Mouse (Mus musculus) myocyte (in vitro differentiated cells): ENCODE data around the gene Plxnd1. TPM values are rescaled to one million over a fixed set of nuclear protein-coding genes. Genes with fewer than 3 reads are reported as not detected.

ENCODE experiments used
- H3K27me3 ChIP-seq: one replicate; pipeline ENCODE4 v1.6.1; 2011; ENCODE audit not compliant: control insufficient read depth, insufficient read depth, insufficient read length
- H3K36me3 ChIP-seq: one replicate; pipeline ENCODE4 v1.6.1; 2011; ENCODE audit not compliant: control insufficient read depth, insufficient read depth
- H3K4me2 ChIP-seq: one replicate; pipeline ENCODE4 v1.6.1; 2011; ENCODE audit warnings: low read depth, control low read depth
- H3K4me3 ChIP-seq: one replicate; pipeline ENCODE4 v1.5.1; 2011; ENCODE audit warnings: mild to moderate bottlenecking, control low read depth, moderate library complexity
- H3K79me2 ChIP-seq: one replicate; pipeline ENCODE4 v1.6.1; 2011; ENCODE audit not compliant: control insufficient read depth, insufficient read depth
- H3ac ChIP-seq: one replicate; pipeline ENCODE4 v1.6.1; 2011; ENCODE audit not compliant: control insufficient read depth, insufficient read length
- CEBPB ChIP-seq: IDR thresholded peaks from 2 replicates; pipeline ENCODE4 v1.6.1; 2011; ENCODE audit warnings: mild to moderate bottlenecking, moderate library complexity; ENCODE audit not compliant: poor library complexity, insufficient read depth, severe bottlenecking
- E2F4 ChIP-seq: IDR thresholded peaks from one replicate; pipeline ENCODE4 v1.6.1; 2011; ENCODE audit warnings: mild to moderate bottlenecking, control low read depth, moderate library complexity; ENCODE audit not compliant: insufficient read depth
- MAX ChIP-seq: IDR thresholded peaks from one replicate; pipeline ENCODE4 v1.6.1; 2011; ENCODE audit warnings: low read depth, mild to moderate bottlenecking, control low read depth
- MYOD1 ChIP-seq, 3 experiments: IDR thresholded peaks; one replicate each; pipeline ENCODE4 v1.6.1; 2011; ENCODE audit warnings: control low read depth in 2 of 3, low read depth in 2 of 3, mild to moderate bottlenecking in 2 of 3, moderate library complexity in 1 of 3; ENCODE audit not compliant: insufficient read length in 2 of 3, control insufficient read depth in 1 of 3
- MYOG ChIP-seq, 3 experiments: IDR thresholded peaks; one replicate each; pipeline ENCODE4 v1.6.1; 2011; ENCODE audit warnings: control low read depth in 2 of 3, low read depth in 2 of 3, mild to moderate bottlenecking in 2 of 3; ENCODE audit not compliant: insufficient read length in 2 of 3, control insufficient read depth in 1 of 3, insufficient read depth in 1 of 3
- POLR2A ChIP-seq: IDR thresholded peaks from one replicate; pipeline ENCODE4 v1.6.1; 2011; ENCODE audit warnings: low read depth, mild to moderate bottlenecking, control low read depth, moderate library complexity; ENCODE audit not compliant: insufficient read length
- POLR2AphosphoS2 ChIP-seq: IDR thresholded peaks from one replicate; pipeline ENCODE4 v1.6.1; 2011; ENCODE audit warnings: low read depth, control low read depth; ENCODE audit not compliant: insufficient read length
- REST ChIP-seq: IDR thresholded peaks from one replicate; pipeline ENCODE4 v1.6.1; 2011; ENCODE audit warnings: mild to moderate bottlenecking, control low read depth, moderate library complexity; ENCODE audit not compliant: insufficient read depth, insufficient read length
- SRF ChIP-seq: IDR thresholded peaks from one replicate; pipeline ENCODE4 v1.6.1; 2011; ENCODE audit warnings: low read depth; ENCODE audit not compliant: control insufficient read depth, insufficient read length
- TCF12 ChIP-seq: IDR thresholded peaks from one replicate; pipeline ENCODE4 v1.6.1; 2011; ENCODE audit warnings: mild to moderate bottlenecking, control low read depth; ENCODE audit not compliant: poor library complexity, insufficient read depth, severe bottlenecking
- TCF3 ChIP-seq: IDR thresholded peaks from one replicate; pipeline ENCODE4 v1.6.1; 2011; ENCODE audit warnings: low read depth, control low read depth; ENCODE audit not compliant: insufficient read length
- USF1 ChIP-seq: IDR thresholded peaks from one replicate; pipeline ENCODE4 v1.6.1; 2011; ENCODE audit warnings: low read depth, mild to moderate bottlenecking, control low read depth, moderate library complexity
- polyA plus RNA-seq: library from polyadenylated mRNA; unstranded; fragments of >200 nt; fragmentation: generic; extraction: Trizol; gene quantifications from one replicate; pipeline ENCODE4 v1.2.1, GENCODE M21; 2012; ENCODE audit warnings: missing spikeins

Gene Plxnd1
- polyA plus RNA-seq, 1 experiment = 39.4 TPM

DNA sequence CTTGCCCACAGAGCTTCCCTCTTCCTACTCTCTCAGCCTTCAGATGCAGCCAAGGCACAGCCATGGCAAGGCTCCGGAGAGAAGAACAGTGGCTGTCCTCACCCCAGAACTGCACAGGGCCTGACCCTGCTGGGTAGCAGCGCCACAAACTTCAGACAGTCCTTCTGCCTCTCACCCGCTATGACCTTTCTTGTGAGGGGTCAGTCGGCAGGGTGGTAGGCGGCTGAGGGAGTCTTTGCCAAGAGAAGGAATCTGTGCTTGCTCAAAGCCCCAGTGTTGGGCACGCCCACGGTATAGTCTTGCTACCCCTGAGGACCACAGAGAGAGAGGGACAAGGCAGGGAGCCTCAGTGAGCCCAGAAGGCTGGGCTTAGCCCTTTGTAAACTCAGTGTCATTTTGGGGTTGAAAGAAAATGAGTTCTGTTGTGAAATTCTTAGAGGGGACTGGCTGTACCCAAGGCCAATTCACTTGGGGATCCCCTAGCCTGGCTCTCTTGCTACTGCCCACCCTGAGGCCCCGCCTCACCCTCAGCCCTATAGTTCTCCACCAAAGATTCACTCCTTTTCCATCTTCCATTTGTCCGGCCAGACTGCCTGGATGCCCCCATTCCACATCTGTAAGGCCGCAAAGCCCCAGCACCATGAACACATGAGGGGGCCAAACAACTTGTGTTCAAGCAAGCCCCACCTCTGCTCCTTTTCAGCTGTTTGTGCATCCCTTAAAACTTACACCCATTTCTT lies 2.8 kb downstream of the Plxnd1 start:
- Histone ChIP-seq H3K4me3 (peak overlapping the region; percentile 50), H3K79me2 (peaks cover 49% of the 10 kb centered on the region), H3ac (peak overlapping the region; percentile 15), H3K27me3 (no peaks in the 10 kb centered on the region), H3K36me3 (no peaks in the 10 kb centered on the region), H3K4me2 (peak overlapping the region; percentile 87)
- TF ChIP-seq SRF = no peak
- TF ChIP-seq TCF12 = no peak
- TF ChIP-seq REST = no peak
- no peak for TF ChIP-seq E2F4
- no peak for TF ChIP-seq USF1
- TF ChIP-seq MYOG (IDR thresholded peaks at IDR 0.05; ENCODE audit: control insufficient read depth in 1 of 3, insufficient read depth in 1 of 3, insufficient read length in 2 of 3, low read depth in 2 of 3) = no peak
- TF ChIP-seq POLR2AphosphoS2 = no peak
- TF ChIP-seq POLR2A = no peak
- no peak for TF ChIP-seq CEBPB
- no peak for TF ChIP-seq MYOD1 (IDR thresholded peaks at IDR 0.05; ENCODE audit: control insufficient read depth in 1 of 3, insufficient read length in 2 of 3, low read depth in 2 of 3)
- TF ChIP-seq TCF3 = no peak
- TF ChIP-seq MAX = no peak

DNA sequence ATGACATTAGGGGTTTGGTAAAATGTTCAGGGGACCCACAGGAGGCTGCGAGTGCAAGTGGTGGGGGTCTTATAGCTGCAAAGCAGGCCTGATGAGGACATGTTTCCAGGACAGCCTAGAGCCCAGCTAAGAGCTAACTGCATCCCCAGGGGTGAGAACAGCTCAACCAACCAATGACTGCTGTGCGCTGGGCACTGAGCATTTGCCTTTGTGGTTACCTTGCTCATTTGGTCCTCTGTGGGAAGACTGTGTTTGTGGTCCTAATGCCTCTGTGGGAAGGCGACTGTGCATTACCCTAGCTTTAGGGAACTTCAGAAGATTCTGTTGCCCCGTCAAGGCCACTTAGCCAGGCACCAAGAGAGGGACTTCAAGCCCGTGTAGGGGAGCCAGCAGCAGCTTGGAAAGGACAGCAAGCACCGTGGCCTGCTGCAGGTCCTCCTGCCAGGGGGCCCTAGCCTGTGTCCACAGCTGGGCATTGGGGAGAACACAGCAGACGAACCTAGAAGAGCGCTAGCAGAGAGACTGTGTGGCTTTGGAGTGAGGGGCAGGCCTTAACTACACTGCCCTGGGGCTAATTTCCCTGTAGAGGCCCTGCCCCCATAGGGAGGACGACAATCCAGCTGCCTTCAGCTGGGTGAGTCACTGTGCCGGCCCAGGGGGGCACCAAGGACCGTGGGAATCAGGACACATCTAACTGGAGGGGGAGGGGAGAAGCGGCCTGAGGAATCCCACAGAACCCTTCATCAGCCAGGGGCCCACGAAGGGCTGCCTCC lies 3.5 kb downstream of the Plxnd1 start:
- Histone ChIP-seq H3K27me3 (no peaks in the 10 kb centered on the region), H3K4me2 (peak overlapping the region; percentile 87), H3K4me3 (peak overlapping the region; percentile 50), H3K36me3 (no peaks in the 10 kb centered on the region), H3K79me2 (peaks cover 49% of the 10 kb centered on the region), H3ac (peak overlapping the region; percentile 15)
- TF ChIP-seq E2F4 (no peak), MYOD1 (IDR thresholded peaks at IDR 0.05; ENCODE audit: control insufficient read depth in 1 of 3, insufficient read length in 2 of 3, low read depth in 2 of 3) (peak in 1 of 3 experiments; percentile 41), POLR2AphosphoS2 (no peak), MYOG (IDR thresholded peaks at IDR 0.05; ENCODE audit: control insufficient read depth in 1 of 3, insufficient read depth in 1 of 3, insufficient read length in 2 of 3, low read depth in 2 of 3) (peak in 1 of 3 experiments; percentile 10)

DNA sequence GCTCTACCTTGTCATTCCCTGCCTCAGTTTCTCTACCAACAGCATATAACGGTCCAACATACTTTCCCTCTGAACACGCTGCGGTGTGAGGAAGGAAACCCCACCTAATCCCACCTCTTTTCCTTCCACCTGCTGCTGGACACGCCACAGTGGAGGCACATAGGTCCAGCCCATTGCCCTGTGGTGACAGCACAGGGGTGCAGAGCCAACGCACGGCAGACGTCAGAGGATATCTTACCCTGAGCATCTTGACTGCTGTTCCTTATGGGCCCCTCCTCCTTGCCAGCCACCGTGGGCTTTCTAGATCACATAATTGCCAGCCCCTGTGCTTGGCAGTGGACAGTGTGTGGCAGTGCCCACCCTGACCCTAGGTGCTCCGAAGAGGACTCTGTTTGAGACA lies 4.3 kb downstream of the Plxnd1 start:
- TF ChIP-seq MYOD1 (IDR thresholded peaks at IDR 0.05; ENCODE audit: control insufficient read depth in 1 of 3, insufficient read length in 2 of 3, low read depth in 2 of 3) = no peak
- TF ChIP-seq E2F4 = no peak
- no peak for TF ChIP-seq POLR2A
- TF ChIP-seq MAX = no peak
- no peak for TF ChIP-seq MYOG (IDR thresholded peaks at IDR 0.05; ENCODE audit: control insufficient read depth in 1 of 3, insufficient read depth in 1 of 3, insufficient read length in 2 of 3, low read depth in 2 of 3)
- TF ChIP-seq USF1 = no peak
- TF ChIP-seq REST = no peak
- TF ChIP-seq CEBPB = no peak
- TF ChIP-seq POLR2AphosphoS2 = no peak
- TF ChIP-seq TCF12 = no peak
- TF ChIP-seq SRF = no peak
- TF ChIP-seq TCF3 = no peak
- Histone ChIP-seq H3K79me2 (peaks cover 49% of the 10 kb centered on the region), H3K36me3 (no peaks in the 10 kb centered on the region), H3K4me3 (peak overlapping the region; percentile 50), H3K27me3 (no peaks in the 10 kb centered on the region), H3K4me2 (peak overlapping the region; percentile 87), H3ac (no peak overlapping the region)

DNA sequence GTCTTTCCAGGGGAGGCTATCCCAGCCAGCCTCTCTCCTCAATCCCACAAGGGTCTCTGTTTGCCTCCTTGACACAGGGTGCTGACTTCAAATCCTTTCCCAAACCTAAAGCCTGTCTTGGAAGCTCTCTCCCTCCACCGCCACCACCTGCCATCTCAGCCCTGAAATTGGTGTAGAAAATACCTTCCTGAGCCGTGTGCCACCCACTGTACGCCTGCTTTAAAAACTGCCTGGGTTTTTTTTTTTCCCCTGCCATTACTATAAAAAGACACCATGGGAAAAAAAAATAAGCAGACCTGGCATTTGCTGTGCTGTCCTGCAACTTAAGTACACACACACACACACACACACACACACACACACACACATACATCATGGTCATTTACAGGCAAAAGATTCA lies 4.7 kb downstream of the Plxnd1 start:
- H3K4me2 ChIP-seq = peak overlapping the region; percentile 87
- no peaks in the 10 kb centered on the region for H3K27me3 ChIP-seq
- H3K4me3 ChIP-seq = no peak overlapping the region
- H3K79me2 ChIP-seq = peaks cover 49% of the 10 kb centered on the region
- TF ChIP-seq MYOD1 (IDR thresholded peaks at IDR 0.05; ENCODE audit: control insufficient read depth in 1 of 3, insufficient read length in 2 of 3, low read depth in 2 of 3) (no peak), POLR2AphosphoS2 (no peak), REST (no peak)
- H3ac ChIP-seq = no peak overlapping the region
- no peaks in the 10 kb centered on the region for H3K36me3 ChIP-seq

DNA sequence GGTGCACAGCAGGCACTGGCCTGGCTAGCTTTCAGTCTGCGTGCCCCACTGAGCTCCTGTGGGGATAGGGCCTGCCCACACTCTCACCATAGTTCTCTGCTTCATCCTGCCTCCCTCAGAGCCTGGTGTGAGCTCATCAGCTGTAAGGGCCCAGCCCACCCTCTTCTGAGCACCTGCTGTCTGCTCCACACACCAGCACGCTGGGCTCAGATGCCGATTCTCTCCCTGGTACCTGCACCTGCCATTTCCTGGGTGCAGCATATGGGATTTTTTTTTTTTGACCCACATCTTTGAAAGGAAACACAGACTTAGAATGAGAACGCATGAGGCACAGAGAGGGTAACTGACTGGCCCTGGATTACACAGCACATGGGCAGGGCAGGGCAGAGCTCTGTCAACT lies 5.2 kb downstream of the Plxnd1 start:
- no peak overlapping the region for H3K4me3 ChIP-seq
- H3K36me3 ChIP-seq = no peaks in the 10 kb centered on the region
- H3K4me2 ChIP-seq = peak overlapping the region; percentile 87
- H3ac ChIP-seq = no peak overlapping the region
- TF ChIP-seq MYOG (IDR thresholded peaks at IDR 0.05; ENCODE audit: control insufficient read depth in 1 of 3, insufficient read depth in 1 of 3, insufficient read length in 2 of 3, low read depth in 2 of 3) = peak in 2 of 3 experiments; percentile 67 to 87
- no peak for TF ChIP-seq CEBPB
- peak; percentile 30 for TF ChIP-seq TCF3
- peak in 2 of 3 experiments; percentile 86 to 94 for TF ChIP-seq MYOD1 (IDR thresholded peaks at IDR 0.05; ENCODE audit: control insufficient read depth in 1 of 3, insufficient read length in 2 of 3, low read depth in 2 of 3)
- peaks cover 49% of the 10 kb centered on the region for H3K79me2 ChIP-seq
- no peaks in the 10 kb centered on the region for H3K27me3 ChIP-seq
